Comparison of ENCODE assay signal across 16 mouse cellular contexts in the genomic region with DNA sequence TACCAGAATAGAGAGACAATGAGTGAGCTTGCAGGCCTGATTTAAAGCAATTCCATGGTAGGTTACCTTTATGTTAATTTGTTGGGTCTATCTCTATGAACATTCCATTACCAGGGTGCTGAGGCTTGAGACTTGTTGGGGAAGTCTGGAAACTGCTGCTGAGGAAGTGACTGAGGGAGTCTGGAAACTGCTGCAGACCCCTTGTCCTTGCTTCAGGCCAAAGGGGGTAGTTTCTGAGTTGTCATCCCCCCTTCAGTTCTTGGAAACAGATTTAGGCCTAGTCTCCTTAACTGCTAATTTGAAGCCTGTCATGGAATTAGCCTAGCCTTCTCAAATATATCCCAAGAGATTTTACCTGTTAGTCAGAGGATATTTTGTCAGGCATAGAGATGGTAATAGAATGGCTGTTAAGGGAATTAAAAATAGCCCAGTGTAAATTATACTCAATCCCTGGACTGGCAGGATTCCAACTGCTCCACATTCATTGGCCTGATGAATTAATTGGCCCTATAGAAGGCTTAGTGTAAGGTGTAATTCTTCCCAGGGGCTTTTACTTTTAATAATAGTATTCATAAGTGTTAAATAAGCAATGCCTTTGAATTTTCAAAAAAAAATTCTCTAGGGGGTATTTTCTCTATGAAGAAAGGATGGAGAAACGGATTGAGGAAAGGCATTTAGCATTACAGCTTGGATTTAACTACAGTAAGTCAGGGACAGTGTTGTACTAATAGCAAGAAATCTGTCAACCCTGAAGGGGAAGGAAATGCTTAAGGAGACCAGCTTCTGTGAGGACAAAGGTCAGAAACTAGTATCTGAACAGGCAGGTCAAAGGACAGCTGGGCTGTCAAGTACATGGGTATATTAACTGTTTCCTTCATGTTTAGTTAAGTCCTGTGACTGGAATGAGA. TPM values are rescaled to one million over a fixed set of nuclear protein-coding genes. Genes with fewer than 3 reads are reported as not detected.
DNase-seq lines count a peak whose midpoint lies in the region; ATAC-seq lines count a peak whose summit lies in the region.
"Had no signal": no experiment of that assay in that cellular context is flagged by ENCODE, and none has a peak within 500 bp of the region (broad histone marks: within the 10 kb centered on the region; RNA-seq: fewer than 3 reads in every experiment).

No protein-coding gene starts in this region.

- no peaks in the 10 kb centered on the region for H3K4me1 ChIP-seq in midbrain, embryonic 13.5 days (replicated peaks)
- H3K4me1 ChIP-seq in midbrain, embryonic 11.5 days (ENCODE audit: control insufficient read depth, insufficient read depth, low read length): no peaks in the 10 kb centered on the region

- no peaks in the 10 kb centered on the region for H3K36me3 ChIP-seq in midbrain, embryonic 13.5 days
- no peaks in the 10 kb centered on the region for H3K36me3 ChIP-seq in midbrain, embryonic 11.5 days (ENCODE audit: control insufficient read depth, insufficient read depth, low read length)

- H3K4me3 ChIP-seq in midbrain, embryonic 13.5 days (replicated peaks): no peak overlapping the region
- no peak overlapping the region for H3K4me3 ChIP-seq in midbrain, embryonic 11.5 days (ENCODE audit: low read depth, low read length)
- H3K4me3 ChIP-seq: gastrocnemius, adult 2 months had no signal

- WGBS in midbrain, embryonic 13.5 days: 16% methylated on average over 1 of the region's 1 CpGs
- WGBS in midbrain, embryonic 11.5 days: 78% methylated on average over 1 of the region's 1 CpGs

- no peak overlapping the region for H3K4me2 ChIP-seq in midbrain, embryonic 13.5 days (replicated peaks)
- no peak overlapping the region for H3K4me2 ChIP-seq in midbrain, embryonic 11.5 days

- no peaks in the 10 kb centered on the region for H3K27me3 ChIP-seq in midbrain, embryonic 13.5 days
- H3K27me3 ChIP-seq in midbrain, embryonic 11.5 days (ENCODE audit: control insufficient read depth, insufficient read depth, low read length): no peaks in the 10 kb centered on the region

- ATAC-seq in midbrain, embryonic 13.5 days: peak; percentile 79
- no peak for ATAC-seq in midbrain, embryonic 11.5 days (ENCODE audit: low FRiP score)
- no peak for ATAC-seq in megakaryocyte-erythroid progenitor cell, adult 5-6 weeks (replicated peaks; ENCODE audit: low FRiP score, low TSS enrichment, poor library complexity, severe bottlenecking)

- H3K27ac ChIP-seq in midbrain, embryonic 13.5 days: no peak overlapping the region
- H3K27ac ChIP-seq in midbrain, embryonic 11.5 days (ENCODE audit: low read depth, low read length): no peak overlapping the region
- H3K27ac ChIP-seq: gastrocnemius, adult 2 months; liver, embryonic 14.5 days had no signal

- H3K9ac ChIP-seq in midbrain, embryonic 13.5 days (replicated peaks): no peak overlapping the region
- no peak overlapping the region for H3K9ac ChIP-seq in midbrain, embryonic 11.5 days (ENCODE audit: low read length)
- H3K9ac ChIP-seq: liver, embryonic 14.5 days had no signal

- H3K9me3 ChIP-seq in midbrain, embryonic 13.5 days: no peaks in the 10 kb centered on the region
- no peaks in the 10 kb centered on the region for H3K9me3 ChIP-seq in midbrain, embryonic 11.5 days (ENCODE audit: control insufficient read depth, low read length)

- peak; percentile 1 for DNase-seq in embryo, embryonic 10.5 days (ENCODE audit: low spot score)
- no peak for DNase-seq in embryo, embryonic 11 days
- no peak for DNase-seq in midbrain, embryonic 11.5 days (ENCODE audit: low spot score, missing footprints)
- peak; percentile 29 to 53 for DNase-seq in kidney, postnatal 25 days
- no peak for DNase-seq in adrenal gland, postnatal 25 days
- no peak for DNase-seq in gastrocnemius, adult 8-10 months (ENCODE audit: low spot score in 2 of 2)
- DNase-seq: adrenal gland, adult 8-10 months; gastrocnemius, adult 2 months; heart, postnatal 4 days; lung, postnatal 36 days; right cerebral cortex, adult 18-20 months had no signal

RNA-seq across cellular contexts. Expression of gene Lce1a1, which starts 10.1 kb away (rescaled TPM):
- polyA plus RNA-seq in midbrain, embryonic 13.5 days (2015; fragmentation: Nextera tagmentation; extraction: Ambion mirVana): not detected in 2 replicates
- not detected in 2 replicates for polyA plus RNA-seq in midbrain, embryonic 11.5 days (2014; fragmentation: Nextera tagmentation; extraction: Ambion mirVana)
- total RNA-seq in megakaryocyte-erythroid progenitor cell, adult 5-6 weeks (2014; fragmentation: Nextera tagmentation): not detected in 2 replicates
- total RNA-seq in megakaryocyte-erythroid progenitor cell, adult 5-6 weeks (2017): not detected in 2 replicates
- total RNA-seq in adrenal gland, postnatal 25 days (2021): not detected in 2 replicates
- total RNA-seq in gastrocnemius, adult 8-10 months (2022): not detected
- total RNA-seq: adrenal gland, adult 8-10 months; gastrocnemius, adult 2 months; heart, postnatal 4 days; left cerebral cortex, postnatal 36 days had no signal
- polyA plus RNA-seq: liver, embryonic 14.5 days; testis, adult 2 months had no signal

RNA-seq across cellular contexts. Expression of gene Lce6a, which starts 16.5 kb away (rescaled TPM):
- polyA plus RNA-seq in midbrain, embryonic 13.5 days (2015; fragmentation: Nextera tagmentation; extraction: Ambion mirVana): not detected in 2 replicates
- not detected in 2 replicates for polyA plus RNA-seq in midbrain, embryonic 11.5 days (2014; fragmentation: Nextera tagmentation; extraction: Ambion mirVana)
- total RNA-seq in megakaryocyte-erythroid progenitor cell, adult 5-6 weeks (2014; fragmentation: Nextera tagmentation): not detected in 2 replicates
- total RNA-seq in megakaryocyte-erythroid progenitor cell, adult 5-6 weeks (2017): not detected in 2 replicates
- total RNA-seq in adrenal gland, postnatal 25 days (2021): not detected in 2 replicates
- not detected for total RNA-seq in gastrocnemius, adult 8-10 months (2022)
- total RNA-seq: adrenal gland, adult 8-10 months; gastrocnemius, adult 2 months; heart, postnatal 4 days; left cerebral cortex, postnatal 36 days had no signal
- polyA plus RNA-seq: liver, embryonic 14.5 days had no signal

RNA-seq across cellular contexts. Expression of gene Lce1b, which starts 18.7 kb away (rescaled TPM):
- not detected in 2 replicates for polyA plus RNA-seq in midbrain, embryonic 13.5 days (2015; fragmentation: Nextera tagmentation; extraction: Ambion mirVana)
- not detected in 2 replicates for polyA plus RNA-seq in midbrain, embryonic 11.5 days (2014; fragmentation: Nextera tagmentation; extraction: Ambion mirVana)
- not detected in 2 replicates for total RNA-seq in megakaryocyte-erythroid progenitor cell, adult 5-6 weeks (2014; fragmentation: Nextera tagmentation)
- not detected in 2 replicates for total RNA-seq in megakaryocyte-erythroid progenitor cell, adult 5-6 weeks (2017)
- total RNA-seq in adrenal gland, postnatal 25 days (2021): not detected in 2 replicates
- not detected for total RNA-seq in gastrocnemius, adult 8-10 months (2022)
- total RNA-seq: adrenal gland, adult 8-10 months; gastrocnemius, adult 2 months; heart, postnatal 4 days; left cerebral cortex, postnatal 36 days had no signal
- polyA plus RNA-seq: liver, embryonic 14.5 days; testis, adult 2 months had no signal

RNA-seq across cellular contexts. Expression of gene 2210017I01Rik, which starts 30.7 kb away (rescaled TPM):
- polyA plus RNA-seq in midbrain, embryonic 13.5 days (2015; fragmentation: Nextera tagmentation; extraction: Ambion mirVana): not detected in 2 replicates
- not detected in 2 replicates for polyA plus RNA-seq in midbrain, embryonic 11.5 days (2014; fragmentation: Nextera tagmentation; extraction: Ambion mirVana)
- not detected in 2 replicates for total RNA-seq in megakaryocyte-erythroid progenitor cell, adult 5-6 weeks (2014; fragmentation: Nextera tagmentation)
- total RNA-seq in megakaryocyte-erythroid progenitor cell, adult 5-6 weeks (2017): not detected in 2 replicates
- total RNA-seq in adrenal gland, postnatal 25 days (2021): not detected in 2 replicates
- not detected for total RNA-seq in gastrocnemius, adult 8-10 months (2022)
- total RNA-seq: adrenal gland, adult 8-10 months; gastrocnemius, adult 2 months; heart, postnatal 4 days; left cerebral cortex, postnatal 36 days had no signal
- polyA plus RNA-seq: liver, embryonic 14.5 days had no signal

RNA-seq across cellular contexts. Expression of gene Lce1a2, which starts 32.1 kb away (rescaled TPM):
- not detected in 2 replicates for polyA plus RNA-seq in midbrain, embryonic 13.5 days (2015; fragmentation: Nextera tagmentation; extraction: Ambion mirVana)
- polyA plus RNA-seq in midbrain, embryonic 11.5 days (2014; fragmentation: Nextera tagmentation; extraction: Ambion mirVana): not detected in 2 replicates
- not detected in 2 replicates for total RNA-seq in megakaryocyte-erythroid progenitor cell, adult 5-6 weeks (2014; fragmentation: Nextera tagmentation)
- total RNA-seq in megakaryocyte-erythroid progenitor cell, adult 5-6 weeks (2017): not detected in 2 replicates
- total RNA-seq in adrenal gland, postnatal 25 days (2021): not detected in 2 replicates
- not detected for total RNA-seq in gastrocnemius, adult 8-10 months (2022)
- total RNA-seq: adrenal gland, adult 8-10 months; gastrocnemius, adult 2 months; heart, postnatal 4 days; left cerebral cortex, postnatal 36 days had no signal
- polyA plus RNA-seq: liver, embryonic 14.5 days; testis, adult 2 months had no signal

Comparison
In these comparisons a context has a peak if more than half of its experiments do, and no peak if none do; other contexts are left out.
1. DNase-seq: peak in embryo, embryonic 10.5 days (single experiment) and kidney, postnatal 25 days (2 of 2); none in embryo, embryonic 11 days (single experiment), midbrain, embryonic 11.5 days (single experiment), adrenal gland, postnatal 25 days (single experiment) and gastrocnemius, adult 8-10 months (0 of 2).